Mouse (Mus musculus) 3T3-L1 (cell line): ENCODE results near the gene Ninj2.

Experiments used
- DNase-seq: peaks from one replicate; pipeline ENCODE4 v3.0.0-alpha.2; 2015; ENCODE audit warnings: low read depth, low spot score

The Ninj2 gene

GRCm38 (mm10) chr6:120197964-120198363, 104.8 kb downstream of the Ninj2 start:
- peak; percentile 84 for DNase-seq

GRCm38 (mm10) chr6:120199638-120200394, 106.7 kb downstream of the Ninj2 start:
- DNase-seq, result peak; percentile 24

- DNase-seq, result no peak
These were observed 108.8 kb downstream of the Ninj2 start for GRCm38 (mm10) chr6:120201956-120202355.

GRCm38 (mm10) chr6:120202406-120202805, 109.3 kb downstream of the Ninj2 start:
- DNase-seq, result no peak

- no peak for DNase-seq
These were observed 113.4 kb downstream of the Ninj2 start for GRCm38 (mm10) chr6:120206586-120206985.

GRCm38 (mm10) chr6:120211536-120211935, 118.4 kb downstream of the Ninj2 start:
- no peak for DNase-seq

GRCm38 (mm10) chr6:120216702-120217101, 123.6 kb downstream of the Ninj2 start:
- no peak for DNase-seq

- DNase-seq, result peak; percentile 45
These were observed 126.1 kb downstream of the Ninj2 start for GRCm38 (mm10) chr6:120219281-120219680.

- peak; percentile 76 for DNase-seq
These were observed 129.5 kb downstream of the Ninj2 start for GRCm38 (mm10) chr6:120222669-120223068.

GRCm38 (mm10) chr6:120225355-120225754, 132.2 kb downstream of the Ninj2 start:
- peak; percentile 74 for DNase-seq

GRCm38 (mm10) chr6:120227068-120227467, 133.9 kb downstream of the Ninj2 start:
- no peak for DNase-seq

GRCm38 (mm10) chr6:120229806-120230205, 136.7 kb downstream of the Ninj2 start:
- no peak for DNase-seq

GRCm38 (mm10) chr6:120230441-120230840, 137.3 kb downstream of the Ninj2 start:
- DNase-seq, result no peak

GRCm38 (mm10) chr6:120232885-120233284, 139.7 kb downstream of the Ninj2 start:
- no peak for DNase-seq

- DNase-seq, result no peak
These were observed 142.7 kb downstream of the Ninj2 start for GRCm38 (mm10) chr6:120235874-120236273.

- no peak for DNase-seq
These were observed 147.3 kb downstream of the Ninj2 start for GRCm38 (mm10) chr6:120240461-120240860.

GRCm38 (mm10) chr6:120241453-120241852, 148.3 kb downstream of the Ninj2 start:
- DNase-seq, result no peak

GRCm38 (mm10) chr6:120242530-120242929, 149.4 kb downstream of the Ninj2 start:
- DNase-seq, result no peak

GRCm38 (mm10) chr6:120243250-120243649, 150.1 kb downstream of the Ninj2 start:
- DNase-seq, result no peak

GRCm38 (mm10) chr6:120246676-120247075, 153.5 kb downstream of the Ninj2 start:
- no peak for DNase-seq

- DNase-seq, result no peak
These were observed 156.7 kb downstream of the Ninj2 start for GRCm38 (mm10) chr6:120249831-120250230.
